Mouse (Mus musculus) liver, postnatal 0 days (tissue): ENCODE measurements at regions not wholly inside any gene's neighbourhood (a gene's known extent, or its start where the extent isn't known, plus 50 kb on each side); places are given as distances from the start of the nearest gene placed in this dataset.

Experiments
- ATAC-seq: fragments of 200-750 bp; cut with Nextera tagmentation; 2 replicates; pipeline ENCODE4 v1.8.0; 2017; ENCODE audit warnings: mild to moderate bottlenecking, moderate library complexity
- DNase-seq: peaks from one replicate; pipeline ENCODE4 v3.0.0-alpha.2; 2016
- H3K27ac ChIP-seq: fragments of 300-500 bp; sonication (generic); 2 replicates; pipeline ENCODE4 v1.5.1; 2014; ENCODE audit warnings: antibody characterized with exemption, moderate library complexity, mild to moderate bottlenecking, low read depth
- H3K27me3 ChIP-seq: fragments of 300-500 bp; sonication (generic); 2 replicates; pipeline ENCODE4 v1.6.1; 2014; ENCODE audit warnings: low read length, control low read depth, mixed read lengths; ENCODE audit not compliant: insufficient read depth
- H3K36me3 ChIP-seq: fragments of 300-500 bp; sonication (generic); replicated peaks from 2 replicates; pipeline ENCODE4 v1.6.1; 2014; ENCODE audit warnings: mild to moderate bottlenecking, control low read depth, low read length, moderate library complexity, mixed read lengths; ENCODE audit not compliant: insufficient read depth
- H3K4me1 ChIP-seq: fragments of 300-500 bp; sonication (generic); 2 replicates; pipeline ENCODE4 v1.6.1; 2014; ENCODE audit warnings: antibody characterized with exemption, mild to moderate bottlenecking, control low read depth; ENCODE audit not compliant: insufficient read depth
- H3K4me2 ChIP-seq: fragments of 300-500 bp; sonication (generic); 2 replicates; pipeline ENCODE4 v1.6.1; 2014; ENCODE audit warnings: low read depth, mild to moderate bottlenecking, low read length, moderate library complexity, mixed read lengths
- H3K4me3 ChIP-seq: fragments of 300-500 bp; sonication (generic); 2 replicates; pipeline ENCODE4 v1.5.1; 2014; ENCODE audit warnings: low read depth, low read length
- H3K9ac ChIP-seq: fragments of 300-500 bp; sonication (generic); replicated peaks from 2 replicates; pipeline ENCODE4 v1.6.1; 2014; ENCODE audit warnings: mild to moderate bottlenecking, moderate library complexity
- H3K9me3 ChIP-seq: fragments of 300-500 bp; sonication (generic); 2 replicates; pipeline ENCODE4 v1.6.1; 2016; ENCODE audit warnings: mild to moderate bottlenecking, control low read depth, low read length, mixed read lengths
- CTCF ChIP-seq: sonication (generic); IDR thresholded peaks from 2 replicates; pipeline ENCODE4 v1.5.1; 2016; ENCODE audit warnings: antibody characterized with exemption, low read depth
- EP300 ChIP-seq: IDR thresholded peaks from 2 replicates; pipeline ENCODE4 v1.6.1; 2016; ENCODE audit warnings: antibody characterized with exemption, low read depth, mild to moderate bottlenecking
- WGBS: fragments of 180-500 bp; shearing (Covaris S2); extraction: QIAGEN DNeasy Blood & Tissue Kit; methylation state at CpG from one replicate; pipeline ENCODE4 v1.1.7; 2014; ENCODE audit not compliant: insufficient replicate concordance; 5-methylcytosine and 5-hydroxymethylcytosine counted together

- Histone ChIP-seq H3K36me3 (no peaks in the 10 kb centered on the region), H3K9me3 (no peaks in the 10 kb centered on the region), H3K27ac (no peak overlapping the region), H3K9ac (no peak overlapping the region), H3K4me2 (no peak overlapping the region), H3K27me3 (no peaks in the 10 kb centered on the region), H3K4me1 (no peaks in the 10 kb centered on the region), H3K4me3 (no peak overlapping the region)
- DNase-seq (no peak), ATAC-seq (no peak)
- WGBS = 73% methylated on average over 3 of the region's 3 CpGs
- no peak for TF ChIP-seq EP300
- no peak for TF ChIP-seq CTCF
Observed at GRCm38 (mm10) chr16:78247189-78247588, 54.1 kb upstream of the Cxadr start.

GRCm38 (mm10) chr16:78242678-78243077 is 58.6 kb upstream of the Cxadr start:
- H3K27me3 ChIP-seq = no peaks in the 10 kb centered on the region
- H3K9me3 ChIP-seq = no peaks in the 10 kb centered on the region
- H3K36me3 ChIP-seq = no peaks in the 10 kb centered on the region
- TF ChIP-seq EP300 = no peak
- TF ChIP-seq CTCF = no peak
- H3K27ac ChIP-seq = no peak overlapping the region
- no peak overlapping the region for H3K4me3 ChIP-seq
- ATAC-seq (no peak), DNase-seq (no peak)
- no peak overlapping the region for H3K9ac ChIP-seq
- WGBS = 67% methylated on average over 3 of the region's 3 CpGs
- H3K4me1 ChIP-seq = no peaks in the 10 kb centered on the region
- H3K4me2 ChIP-seq = no peak overlapping the region

DNA sequence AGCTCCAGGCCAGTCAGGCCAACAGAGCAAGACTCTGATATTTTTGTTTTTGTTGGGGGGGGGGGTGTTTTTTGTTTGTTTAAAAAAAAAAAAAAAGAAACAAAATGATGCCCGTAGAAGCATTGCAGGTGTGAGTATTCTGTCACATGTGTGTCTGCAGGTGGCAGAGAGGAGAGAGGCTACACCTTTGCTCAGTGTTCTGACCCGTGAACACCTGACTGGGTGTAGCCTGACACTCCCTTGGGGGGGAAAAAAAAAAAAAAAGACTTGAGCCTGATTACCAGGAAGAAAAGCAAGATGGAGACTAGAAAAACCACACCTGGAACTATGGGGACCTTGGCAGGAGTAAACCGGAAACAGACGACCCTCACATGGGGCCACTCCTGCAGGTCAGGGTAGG is 61.1 kb upstream of the Cxadr start:
- no peaks in the 10 kb centered on the region for H3K36me3 ChIP-seq
- TF ChIP-seq CTCF = no peak
- TF ChIP-seq EP300 = no peak
- H3K9me3 ChIP-seq = no peaks in the 10 kb centered on the region
- 0 out of 2 replicates have a peak, but pooled peaks cover 7% of the 10 kb centered on the region for H3K4me1 ChIP-seq
- no peak overlapping the region for H3K4me3 ChIP-seq
- ATAC-seq (no peak), DNase-seq (no peak)
- H3K4me2 ChIP-seq = no peak overlapping the region
- H3K27ac ChIP-seq = no peak overlapping the region
- 72% methylated on average over 4 of the region's 4 CpGs for WGBS
- H3K27me3 ChIP-seq = no peaks in the 10 kb centered on the region
- H3K9ac ChIP-seq = no peak overlapping the region

DNA sequence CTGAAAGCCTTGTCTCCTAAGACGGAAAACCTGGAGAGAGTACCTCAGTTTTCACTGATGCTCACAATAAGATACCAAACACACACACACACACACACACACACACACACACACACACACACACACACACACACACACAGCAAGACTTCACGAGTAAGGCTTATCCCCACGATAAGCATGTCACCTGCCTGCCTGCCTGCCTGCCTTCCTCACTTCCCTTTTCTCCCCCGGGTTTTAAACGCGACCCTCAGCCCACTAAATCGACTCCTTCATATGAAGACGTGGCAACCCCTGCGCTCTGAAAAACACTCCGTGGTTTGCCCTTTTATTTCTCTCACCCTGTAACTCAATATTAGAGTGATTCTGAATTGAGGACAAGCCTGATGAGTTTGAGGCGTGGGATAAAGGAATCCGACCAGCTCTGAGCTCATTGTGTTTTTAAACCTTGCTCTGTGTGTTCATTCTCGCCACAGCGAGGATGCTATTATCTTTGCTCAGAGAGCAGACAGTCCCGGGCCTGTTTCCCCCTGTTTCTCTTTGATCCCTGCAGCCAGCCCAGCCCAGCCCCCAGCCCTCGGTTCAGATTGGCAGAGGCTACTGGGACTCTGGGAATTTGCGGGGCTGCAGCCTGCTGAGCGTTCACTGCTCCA is 63.1 kb upstream of the Cxadr start:
- Histone ChIP-seq H3K9me3 (no peaks in the 10 kb centered on the region), H3K4me1 (0 out of 2 replicates have a peak, but pooled peaks cover 7% of the 10 kb centered on the region), H3K4me3 (peak overlapping the region; percentile 44), H3K36me3 (no peaks in the 10 kb centered on the region), H3K4me2 (peak overlapping the region; percentile 89), H3K27ac (no peak overlapping the region), H3K9ac (no peak overlapping the region), H3K27me3 (no peaks in the 10 kb centered on the region)
- DNase-seq (no peak), ATAC-seq (no peak)
- TF ChIP-seq EP300 = no peak
- no peak for TF ChIP-seq CTCF
- WGBS = 4% methylated on average over 18 of the region's 18 CpGs

DNA sequence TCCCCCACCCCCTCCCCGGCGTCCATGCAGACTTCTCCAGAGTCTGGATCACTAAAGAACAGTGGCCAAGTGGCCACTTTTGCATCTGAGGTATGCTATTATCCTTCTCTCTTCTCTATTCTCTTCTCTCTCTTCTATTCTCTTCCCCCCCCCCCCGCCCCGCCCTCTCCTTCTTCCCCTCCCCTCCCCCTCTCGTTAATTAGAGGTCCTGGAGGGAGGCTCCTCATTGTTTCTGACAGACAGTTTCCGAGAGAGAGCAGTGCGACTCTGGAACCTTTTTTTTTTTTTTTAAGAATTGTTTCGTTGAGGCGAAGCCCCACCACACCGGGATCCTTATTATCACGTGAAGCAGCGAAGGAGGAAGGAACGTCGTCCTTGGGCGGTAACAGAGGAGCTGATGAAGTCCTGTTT is 63.6 kb upstream of the Cxadr start:
- DNase-seq = no peak
- Histone ChIP-seq H3K4me1 (0 out of 2 replicates have a peak, but pooled peaks cover 7% of the 10 kb centered on the region), H3K27me3 (no peaks in the 10 kb centered on the region), H3K9ac (no peak overlapping the region; the same call in 1 of the 2 replicates), H3K27ac (no peak overlapping the region), H3K9me3 (no peaks in the 10 kb centered on the region), H3K4me3 (peak overlapping the region; percentile 44), H3K4me2 (peak overlapping the region; percentile 89), H3K36me3 (no peaks in the 10 kb centered on the region)
- under 1% methylated on average over 13 of the region's 15 CpGs for WGBS
- ATAC-seq = no peak
- no peak for TF ChIP-seq EP300
- TF ChIP-seq CTCF = no peak

DNA sequence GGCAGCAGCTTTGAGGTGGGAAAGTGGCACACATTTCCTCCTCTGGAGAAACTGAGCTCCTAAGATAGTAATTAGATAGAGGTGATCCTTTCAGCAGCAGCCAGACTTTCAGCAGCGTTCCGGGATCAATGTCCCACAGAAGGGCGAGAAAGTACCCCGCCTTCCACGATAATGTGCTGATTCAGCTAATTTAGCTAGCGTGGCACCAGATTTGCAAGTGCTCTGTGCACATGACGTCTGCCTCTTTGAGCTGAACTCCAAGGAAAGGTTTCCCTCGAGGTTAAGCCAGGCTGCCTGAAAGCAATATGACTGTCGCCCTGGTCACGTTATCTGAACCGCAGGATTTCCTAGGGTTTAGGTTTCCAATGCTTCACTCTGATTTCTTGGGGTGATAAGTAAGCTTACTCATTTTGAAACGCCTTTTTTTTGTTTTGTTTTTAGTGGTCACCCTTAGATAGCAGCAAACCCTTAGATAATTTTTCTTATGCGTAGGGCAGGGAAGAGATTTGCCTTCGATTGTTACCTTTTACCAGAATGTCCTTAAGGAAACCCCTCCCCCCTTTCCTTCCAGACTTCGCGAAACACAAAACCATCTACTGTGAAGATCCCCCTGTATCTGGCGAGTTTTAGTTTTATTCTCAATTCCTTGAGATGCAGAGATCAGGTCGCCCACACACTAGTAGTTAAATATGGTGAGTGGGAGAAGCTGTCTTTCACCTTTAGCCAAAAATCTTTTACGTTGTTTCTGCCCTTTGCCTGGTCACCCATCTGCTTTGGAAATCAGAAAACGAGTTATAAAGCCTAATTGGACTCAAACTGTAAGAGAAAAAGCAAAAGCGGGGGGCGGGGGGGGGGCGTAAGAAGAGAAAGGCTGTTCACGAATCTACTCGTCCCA is 64.3 kb upstream of the Cxadr start:
- H3K9me3 ChIP-seq = no peaks in the 10 kb centered on the region
- H3K36me3 ChIP-seq = no peaks in the 10 kb centered on the region
- 4% methylated on average over 25 of the region's 25 CpGs for WGBS
- peak overlapping the region; percentile 44 for H3K4me3 ChIP-seq
- H3K9ac ChIP-seq = no peak overlapping the region; the same call in 1 of the 2 replicates
- peak overlapping the region; percentile 89 for H3K4me2 ChIP-seq
- H3K27me3 ChIP-seq = no peaks in the 10 kb centered on the region
- H3K4me1 ChIP-seq = 0 out of 2 replicates have a peak, but pooled peaks cover 7% of the 10 kb centered on the region
- no peak overlapping the region for H3K27ac ChIP-seq
- TF ChIP-seq EP300 (no peak), CTCF (no peak)
- ATAC-seq (peak; percentile 35; the same call in 1 of the 2 replicates), DNase-seq (no peak)
